In genomic region chr15:78447746-78448535, GRCm38 (mm10) we compare ENCODE assay signal across 8 mouse cellular contexts. TPM values are rescaled to one million over a fixed set of nuclear protein-coding genes. Genes with fewer than 3 reads are reported as not detected.
DNase-seq lines count a peak whose midpoint lies in the region; ATAC-seq and TF ChIP-seq lines count a peak whose summit lies in the region.

No protein-coding gene starts in this region.

- H3K27ac ChIP-seq in hindbrain, embryonic 13.5 days = peak overlapping the region; percentile 73

- WGBS in hindbrain, embryonic 13.5 days = under 1% methylated on average over 22 of the region's 22 CpGs

- H3K9me3 ChIP-seq in hindbrain, embryonic 13.5 days = no peaks in the 10 kb centered on the region

- POLR2A ChIA-PET in Patski (lab: Charles Lee) = interaction anchor here (0.8 to 1.7 kb wide), 4 partner anchors 9 to 85 kb away, joined by 3 to 5 read pairs (median 4); no protein-coding TSS in a partner anchor

- ATAC-seq in Patski = peak; percentile 32
- ATAC-seq in hindbrain, embryonic 13.5 days (ENCODE audit: low FRiP score) = peak; percentile 46; the same call in 1 of the 2 replicates

- H3K9ac ChIP-seq in hindbrain, embryonic 13.5 days = peak overlapping the region; percentile 60

- DNase-seq in Patski (ENCODE audit: low read depth, low spot score) = no peak
- DNase-seq in cerebellum, postnatal 14 days = peak; percentile 98 to 100
- DNase-seq in frontal cortex, postnatal 25 days (ENCODE audit: low spot score in 2 of 2) = peak; percentile 97 to 98
- DNase-seq in layer of hippocampus, postnatal 14 days (ENCODE audit: low spot score in 2 of 2) = peak; percentile 93 to 96
- peak; percentile 99 for DNase-seq in lung, postnatal 14 days
- peak; percentile 93 for DNase-seq in ovary, postnatal 36 days (ENCODE audit: low spot score)
- DNase-seq in thymus, postnatal 14 days = peak; percentile 93

- H3K4me1 ChIP-seq in hindbrain, embryonic 13.5 days (replicated peaks) = peaks cover 32% of the 10 kb centered on the region

- no peaks in the 10 kb centered on the region for H3K36me3 ChIP-seq in hindbrain, embryonic 13.5 days

- no peaks in the 10 kb centered on the region for H3K27me3 ChIP-seq in Patski
- H3K27me3 ChIP-seq in hindbrain, embryonic 13.5 days = no peaks in the 10 kb centered on the region

- TF ChIP-seq CTCF in Patski (IDR thresholded peaks at IDR 0.05) = no peak

- H3K4me2 ChIP-seq in hindbrain, embryonic 13.5 days = peak overlapping the region; percentile 62

- in situ Hi-C loops in Patski (cut with MboI; ENCODE audit: low pct_unique_long_range_greater_than_20kb) = loop anchor here (5.0 kb wide), 1 partner anchor 84 kb away; the partner anchor contains the start of gene C1qtnf6

- CTCF ChIA-PET in Patski (lab: Charles Lee) = interaction anchor here (0.8 to 2.6 kb wide), 29 partner anchors 10 to 134 kb away, joined by 3 to 21 read pairs (median 4); no protein-coding TSS in a partner anchor

- peak overlapping the region; percentile 30 for H3K4me3 ChIP-seq in hindbrain, embryonic 13.5 days

RNA-seq across cellular contexts. Expression of gene Kctd17, which starts 19.6 kb away (rescaled TPM):
- polyA plus RNA-seq in Patski (2021) = 157 TPM
- polyA plus RNA-seq in hindbrain, embryonic 13.5 days (2015; fragmentation: Nextera tagmentation; extraction: Ambion mirVana) = 114 and 116 TPM in 2 replicates
- total RNA-seq in layer of hippocampus, postnatal 14 days (2021) = 100 to 1,000 TPM; 254 to 262 TPM

RNA-seq across cellular contexts. Expression of gene Tmprss6, which starts 20.5 kb away (rescaled TPM):
- polyA plus RNA-seq in Patski (2021) = 155 TPM
- polyA plus RNA-seq in hindbrain, embryonic 13.5 days (2015; fragmentation: Nextera tagmentation; extraction: Ambion mirVana) = 0.23 and 0.31 TPM in 2 replicates
- not detected for total RNA-seq in layer of hippocampus, postnatal 14 days (2021)

RNA-seq across cellular contexts. Expression of gene Mpst, which starts 41.7 kb away (rescaled TPM):
- 61.9 TPM for polyA plus RNA-seq in Patski (2021)
- 2.2 and 3.1 TPM in 2 replicates for polyA plus RNA-seq in hindbrain, embryonic 13.5 days (2015; fragmentation: Nextera tagmentation; extraction: Ambion mirVana)
- 10 to 100 TPM; 39.5 to 41.9 TPM for total RNA-seq in layer of hippocampus, postnatal 14 days (2021)

RNA-seq across cellular contexts. Expression of gene Tst, which starts 42.2 kb away (rescaled TPM):
- polyA plus RNA-seq in Patski (2021) = 23.8 TPM
- 10.7 and 17.0 TPM in 2 replicates for polyA plus RNA-seq in hindbrain, embryonic 13.5 days (2015; fragmentation: Nextera tagmentation; extraction: Ambion mirVana)
- 10 to 100 TPM; 35.4 to 45.6 TPM for total RNA-seq in layer of hippocampus, postnatal 14 days (2021)

RNA-seq across cellular contexts. Expression of gene Il2rb, which starts 47.1 kb away (rescaled TPM):
- 1.5 TPM for polyA plus RNA-seq in Patski (2021)
- polyA plus RNA-seq in hindbrain, embryonic 13.5 days (2015; fragmentation: Nextera tagmentation; extraction: Ambion mirVana) = 0.05 and 0.13 TPM in 2 replicates
- under 1 TPM; 0.07 to 0.12 TPM for total RNA-seq in layer of hippocampus, postnatal 14 days (2021)

Comparison
In these comparisons a context has a peak if more than half of its experiments do, and no peak if none do; other contexts are left out.
1. RNA of gene Tmprss6, which starts 20.5 kb away (polyA plus RNA-seq): 155 TPM in Patski (single experiment); 0.23 to 0.31 TPM in hindbrain, embryonic 13.5 days; every median in the first group is over 100 times any median in the second.
2. RNA of gene Mpst, which starts 41.7 kb away (polyA plus RNA-seq): 61.9 TPM in Patski (single experiment); 2.2 to 3.1 TPM in hindbrain, embryonic 13.5 days; every median in the first group is over 10 times any median in the second.